Mouse (Mus musculus): ENCODE measurements around the gene Ntn5.

GRCm38 (mm10) chr7:45660746-45661478 lies 22.9 kb upstream of the Ntn5 start:
- TF ChIP-seq CTCF (IDR thresholded peaks at IDR 0.05; ENCODE audit: insufficient read depth, low read length) (no peak), POLR2A (IDR thresholded peaks at IDR 0.05; ENCODE audit: borderline replicate concordance, extremely low read depth, low read depth, low read length) (no peak)
